Mouse (Mus musculus) left cerebral cortex, postnatal 36 days (tissue): Measurements from ENCODE around the gene Etv3. TPM values are rescaled to one million over a fixed set of nuclear protein-coding genes. Genes with fewer than 3 reads are reported as not detected.
A peak's percentile ranks its signal among the peaks of the same experiment; 100 is the strongest.
"Not testable (repeated sequence)": the region's sequence is repeated elsewhere in the genome, so short reads cannot be mapped to it uniquely, and the experiment has no call there.

ENCODE experiments used
- DNase-seq, 2 experiments: peaks; one replicate each; pipeline ENCODE4 v3.0.0; 2021 to 2022; ENCODE audit warnings: low spot score in 2 of 2, mixed read lengths in 1 of 2
- intact Hi-C: fragments of 180-260 bp; cut with DNase I; formaldehyde crosslinking; loops from one replicate; pipeline ENCODE4 v1.15.1; 2025
- total RNA-seq, 2 experiments: library from RNA; stranded (reverse); gene quantifications; 2 replicates each; pipeline ENCODE4 v1.2.3; 2021

Etv3 gene
- total RNA-seq, 2 experiments from 2014 or later, result 21.1 to 22.1 TPM

GRCm38 (mm10) chr3:87549908-87550307 lies 24.7 kb downstream of the Etv3 start:
- DNase-seq, result no peak
- intact Hi-C loops, result no loop called here

- no peak for DNase-seq
- intact Hi-C loops, result no loop called here
Measured at GRCm38 (mm10) chr3:87552327-87552726, 27.1 kb downstream of the Etv3 start.

- DNase-seq, result no peak
- intact Hi-C loops, result no loop called here
Measured at GRCm38 (mm10) chr3:87553196-87553935, 28.2 kb downstream of the Etv3 start.

GRCm38 (mm10) chr3:87554859-87555258 lies 29.7 kb downstream of the Etv3 start:
- intact Hi-C loops, DNase-seq: not testable (repeated sequence)

GRCm38 (mm10) chr3:87556109-87556531 lies 30.9 kb downstream of the Etv3 start:
- intact Hi-C loops, result no loop called here
- peak; percentile 46 to 51 for DNase-seq

- intact Hi-C loops, result no loop called here
- DNase-seq, result no peak
Measured at GRCm38 (mm10) chr3:87556668-87557278, 31.6 kb downstream of the Etv3 start.

GRCm38 (mm10) chr3:87560156-87560555 lies 34.9 kb downstream of the Etv3 start:
- intact Hi-C loops, result loop anchor here (5.0 kb wide), 3 partner anchors 33 to 528 kb away; partner anchors contain the start of gene Etv3
- DNase-seq, result no peak

- no peak for DNase-seq
- intact Hi-C loops, result loop anchor here (5.0 kb wide), 3 partner anchors 34 to 529 kb away; partner anchors contain the start of gene Etv3
Measured at GRCm38 (mm10) chr3:87561434-87561833, 36.2 kb downstream of the Etv3 start.

- intact Hi-C loops, result loop anchor here (1.0 to 5.0 kb wide), 4 partner anchors 35 to 530 kb away; partner anchors contain the start of gene Etv3
Measured at GRCm38 (mm10) chr3:87562370-87562769, 37.2 kb downstream of the Etv3 start.

GRCm38 (mm10) chr3:87563466-87563865 lies 38.3 kb downstream of the Etv3 start:
- DNase-seq, result no peak
- intact Hi-C loops, result loop anchor here (5.0 kb wide), 3 partner anchors 36 to 531 kb away; partner anchors contain the start of gene Etv3

More at GRCm38 (mm10) chr3:87562370-87562769, 37.2 kb downstream of the Etv3 start:
- peak; percentile 89 to 90 for DNase-seq

- intact Hi-C loops, result loop anchor here (5.0 kb wide), 1 partner anchor 52 kb away; the partner anchor contains the start of gene Arhgef11
- no peak for DNase-seq
Measured at GRCm38 (mm10) chr3:87565623-87566022, 40.4 kb downstream of the Etv3 start.

GRCm38 (mm10) chr3:87566066-87566465 lies 40.9 kb downstream of the Etv3 start:
- intact Hi-C loops, result loop anchor here (5.0 kb wide), 1 partner anchor 51 kb away; the partner anchor contains the start of gene Arhgef11
- DNase-seq, result peak; percentile 83 to 86

- intact Hi-C loops, result loop anchor here (5.0 kb wide), 1 partner anchor 50 kb away; the partner anchor contains the start of gene Arhgef11
- no peak for DNase-seq
Measured at GRCm38 (mm10) chr3:87567497-87567896, 42.3 kb downstream of the Etv3 start.

GRCm38 (mm10) chr3:87568681-87569080 lies 43.5 kb downstream of the Etv3 start:
- no peak for DNase-seq
- intact Hi-C loops, result loop anchor here (5.0 kb wide), 1 partner anchor 49 kb away; the partner anchor contains the start of gene Arhgef11

- intact Hi-C loops, result no loop called here
- no peak for DNase-seq
Measured at GRCm38 (mm10) chr3:87575766-87576165, 50.6 kb downstream of the Etv3 start.

- intact Hi-C loops, result loop anchor here (5.0 kb wide), 1 partner anchor 355 kb away; no protein-coding TSS in a partner anchor
- no peak for DNase-seq
Measured at GRCm38 (mm10) chr3:87582259-87582658, 57.1 kb downstream of the Etv3 start.
